Mouse (Mus musculus): Measurements from ENCODE around the gene Dalrd3.

GRCm38 (mm10) chr9:108569381-108570206 is at the start of gene Dalrd3:
- TF ChIP-seq CTCF (IDR thresholded peaks at IDR 0.05; ENCODE audit: extremely low read depth, insufficient read depth, insufficient read length, insufficient replicate concordance) (0 out of 2 replicates have a peak, but pooled peaks have one; percentile 0), POLR2A (IDR thresholded peaks at IDR 0.05; ENCODE audit: low read depth, low read length) (no peak)

Data from spleen, adult 2 months (tissue).